Mouse (Mus musculus) heart, embryonic 11.5 days (tissue): ENCODE data around the gene Klhl29. TPM values are rescaled to one million over a fixed set of nuclear protein-coding genes. Genes with fewer than 3 reads are reported as not detected.
"Not testable (repeated sequence)": the region's sequence is repeated elsewhere in the genome, so short reads cannot be mapped to it uniquely, and the experiment has no call there.

Experiments used
- ATAC-seq: fragments of 200-750 bp; cut with Nextera tagmentation; replicated peaks from 2 replicates; pipeline ENCODE4 v1.8.0; 2017; ENCODE audit warnings: moderate library complexity; ENCODE audit not compliant: insufficient number of reproducible peaks, low FRiP score, low TSS enrichment
- H3K27ac ChIP-seq: fragments of 300-500 bp; sonication (generic); 2 replicates; pipeline ENCODE4 v1.5.1; 2014; ENCODE audit warnings: mild to moderate bottlenecking, low read depth, low read length
- H3K27me3 ChIP-seq: fragments of 300-500 bp; sonication (generic); 2 replicates; pipeline ENCODE4 v1.6.1; 2014; ENCODE audit warnings: mild to moderate bottlenecking, low read length, mixed read lengths; ENCODE audit not compliant: control insufficient read depth, insufficient read depth
- H3K36me3 ChIP-seq: fragments of 300-500 bp; sonication (generic); 2 replicates; pipeline ENCODE4 v1.6.1; 2014; ENCODE audit warnings: mild to moderate bottlenecking, low read length, moderate library complexity, mixed read lengths; ENCODE audit not compliant: control insufficient read depth, insufficient read depth
- H3K4me1 ChIP-seq: fragments of 300-500 bp; sonication (generic); 2 replicates; pipeline ENCODE4 v1.6.1; 2014; ENCODE audit warnings: low read length; ENCODE audit not compliant: control insufficient read depth, insufficient read depth
- H3K4me2 ChIP-seq: fragments of 300-500 bp; sonication (generic); 2 replicates; pipeline ENCODE4 v1.6.1; 2014; ENCODE audit warnings: mild to moderate bottlenecking, moderate library complexity
- H3K4me3 ChIP-seq: fragments of 300-500 bp; sonication (generic); 2 replicates; pipeline ENCODE4 v1.5.1; 2014; ENCODE audit warnings: low read depth, low read length
- H3K9ac ChIP-seq: fragments of 300-500 bp; sonication (generic); 2 replicates; pipeline ENCODE4 v1.6.1; 2014; ENCODE audit warnings: mild to moderate bottlenecking, low read depth, low read length, moderate library complexity
- H3K9me3 ChIP-seq: fragments of 300-500 bp; sonication (generic); replicated peaks from 2 replicates; pipeline ENCODE4 v1.6.1; 2016; ENCODE audit warnings: low read length; ENCODE audit not compliant: control insufficient read depth
- WGBS: fragments of 180-500 bp; shearing (Covaris S2); extraction: QIAGEN DNeasy Blood & Tissue Kit; methylation state at CpG from one replicate; pipeline ENCODE4 v1.1.7; 2014; ENCODE audit not compliant: insufficient replicate concordance; 5-methylcytosine and 5-hydroxymethylcytosine counted together
- polyA plus RNA-seq: library from polyadenylated mRNA; unstranded; fragments of >200 nt; fragmentation: Nextera tagmentation; extraction: Ambion mirVana; gene quantifications from 2 replicates; pipeline ENCODE4 v1.2.1, GENCODE M21; 2014

Gene Klhl29
- polyA plus RNA-seq, 1 experiment from 2014 or later = 0.67 TPM

DNA sequence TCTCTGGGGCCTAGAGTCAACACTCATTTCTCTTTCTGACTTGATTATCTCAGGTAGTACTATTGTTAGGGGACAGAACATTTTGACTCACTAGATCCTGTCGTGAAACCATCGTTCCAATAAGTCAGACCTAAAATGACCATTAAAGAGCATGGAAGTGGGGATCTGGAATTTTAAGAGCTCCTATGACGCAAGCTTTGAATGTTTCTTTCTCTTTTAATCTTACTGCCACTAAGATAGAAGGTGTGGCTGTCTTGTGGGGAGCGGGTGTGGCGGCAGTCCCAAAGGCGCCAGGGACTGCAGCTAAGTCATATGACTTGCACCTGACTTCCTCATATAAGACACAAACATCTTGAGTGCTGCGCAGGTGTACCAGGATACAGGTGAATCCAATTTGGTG is 31.0 kb downstream of the Klhl29 start:
- H3K27me3 ChIP-seq, H3K4me2 ChIP-seq, H3K36me3 ChIP-seq, H3K27ac ChIP-seq, H3K4me1 ChIP-seq, H3K9ac ChIP-seq, H3K9me3 ChIP-seq, ATAC-seq, H3K4me3 ChIP-seq: not testable (repeated sequence)
- WGBS = 85% methylated on average over 6 of the region's 7 CpGs

DNA sequence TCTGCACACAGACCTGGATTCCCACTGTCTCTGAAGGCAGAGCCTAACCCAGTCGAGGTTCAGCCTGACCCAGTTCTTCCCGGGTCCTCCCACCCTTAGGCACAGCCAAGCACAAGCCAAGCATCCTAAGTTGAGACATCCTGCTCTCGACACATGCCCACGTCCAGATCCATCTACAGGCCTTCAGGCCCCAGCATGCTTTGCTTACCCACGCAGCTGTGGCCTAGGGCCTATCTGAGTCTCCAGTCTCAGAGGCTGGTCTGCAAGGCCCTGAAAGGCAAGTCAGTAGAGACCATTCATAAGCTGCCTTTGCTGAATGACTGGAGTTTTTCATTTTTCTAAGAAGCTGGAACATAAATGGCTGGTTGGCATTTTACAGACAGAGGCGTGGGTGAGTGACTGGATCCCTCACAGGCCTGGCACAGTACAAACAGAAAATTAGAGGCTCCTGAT is 35.3 kb downstream of the Klhl29 start:
- H3K27me3 ChIP-seq = no peaks in the 10 kb centered on the region
- ATAC-seq = no peak

DNA sequence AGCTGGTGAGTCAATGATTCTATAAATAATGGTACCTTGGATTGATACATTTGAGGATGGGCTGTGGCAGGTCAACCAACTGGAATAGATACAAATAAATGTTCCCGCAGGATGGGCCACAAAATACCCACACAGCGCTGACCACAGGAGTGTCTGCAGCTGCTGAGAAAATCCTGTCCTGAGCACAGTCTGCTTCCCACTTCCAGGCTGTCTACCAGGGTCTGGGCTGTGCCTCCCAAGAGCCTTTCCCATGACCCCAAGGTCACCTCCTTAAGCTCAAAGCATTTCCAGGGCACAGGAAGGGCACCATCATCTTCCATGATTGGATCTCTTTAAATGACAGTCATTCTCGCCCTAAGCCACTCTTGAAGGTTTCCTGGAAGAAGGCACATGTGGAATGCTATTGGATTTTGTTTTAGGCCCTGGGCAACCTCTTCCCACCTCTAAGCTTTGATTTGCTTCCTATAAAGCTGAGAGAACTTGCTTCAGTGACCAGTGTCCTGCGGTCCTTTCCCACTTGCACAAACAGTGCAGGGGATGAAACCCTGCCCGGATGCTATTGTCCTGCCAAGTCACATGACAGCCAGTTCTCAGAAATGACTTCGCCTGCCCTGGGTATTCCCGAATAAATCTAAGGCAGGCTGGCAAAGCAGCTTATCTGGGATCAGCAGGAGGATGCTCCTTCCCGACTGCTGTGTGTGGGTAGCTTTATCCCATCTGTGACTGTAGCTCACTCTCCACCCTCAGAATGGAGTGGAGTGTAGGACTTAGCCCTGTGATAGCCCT is 38.4 kb downstream of the Klhl29 start:
- Histone ChIP-seq H3K9ac (no peak overlapping the region), H3K36me3 (no peaks in the 10 kb centered on the region), H3K27ac (no peak overlapping the region), H3K4me1 (no peaks in the 10 kb centered on the region), H3K27me3 (no peaks in the 10 kb centered on the region), H3K9me3 (no peaks in the 10 kb centered on the region), H3K4me2 (no peak overlapping the region), H3K4me3 (no peak overlapping the region)
- 51% methylated on average over 8 of the region's 8 CpGs for WGBS
- ATAC-seq = no peak

More for the DNA sequence above, 35.3 kb downstream of the Klhl29 start:
- H3K4me2 ChIP-seq = no peak overlapping the region
- H3K9me3 ChIP-seq = no peaks in the 10 kb centered on the region
- no peaks in the 10 kb centered on the region for H3K4me1 ChIP-seq
- no peaks in the 10 kb centered on the region for H3K36me3 ChIP-seq
- H3K4me3 ChIP-seq = no peak overlapping the region
- no peak overlapping the region for H3K9ac ChIP-seq
- WGBS = 82% methylated on average over 6 of the region's 6 CpGs
- H3K27ac ChIP-seq = no peak overlapping the region

DNA sequence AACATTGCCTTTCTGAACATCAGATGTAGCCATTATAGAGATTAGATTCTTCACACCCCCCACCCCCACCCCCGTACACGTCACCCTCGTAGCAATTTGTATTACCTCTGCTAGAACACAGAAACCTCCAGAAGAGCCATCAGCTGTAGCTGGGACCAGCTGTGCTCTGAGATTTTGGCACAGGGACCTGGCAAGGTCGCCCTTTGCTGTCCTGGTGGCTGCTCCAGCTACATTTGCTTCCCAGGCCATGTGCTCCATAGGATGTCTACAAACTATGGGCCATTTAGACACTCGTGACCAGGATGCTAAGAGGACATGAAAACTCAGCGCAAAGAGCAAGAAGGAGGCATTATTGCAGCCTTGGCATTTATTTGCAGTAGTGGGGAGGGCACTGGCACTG is 39.2 kb downstream of the Klhl29 start:
- Histone ChIP-seq H3K27ac (no peak overlapping the region), H3K36me3 (no peaks in the 10 kb centered on the region), H3K9ac (no peak overlapping the region), H3K4me1 (no peaks in the 10 kb centered on the region), H3K4me3 (no peak overlapping the region), H3K27me3 (no peaks in the 10 kb centered on the region), H3K9me3 (no peaks in the 10 kb centered on the region), H3K4me2 (no peak overlapping the region)
- no peak for ATAC-seq
- 81% methylated on average over 6 of the region's 6 CpGs for WGBS

DNA sequence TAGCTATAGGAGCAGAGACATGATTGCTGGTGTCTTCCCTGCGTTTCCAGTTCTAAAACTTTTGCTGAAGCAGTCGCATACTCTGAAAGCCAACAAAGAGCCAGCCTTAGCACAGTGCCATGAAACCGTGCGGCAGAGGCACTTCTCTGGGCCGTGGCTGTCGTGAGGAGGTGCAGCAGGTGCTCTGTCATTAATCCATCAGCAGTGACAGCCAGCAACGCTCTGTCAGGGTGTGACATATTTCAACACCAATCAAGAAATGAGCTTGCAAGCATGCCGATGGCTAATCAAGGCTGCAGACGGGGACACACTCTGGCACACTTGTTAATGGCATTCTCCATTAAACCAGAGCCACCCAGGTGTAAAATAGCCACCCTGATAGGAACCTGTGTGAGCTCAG is 40.5 kb downstream of the Klhl29 start:
- H3K4me1 ChIP-seq = no peaks in the 10 kb centered on the region
- no peak for ATAC-seq
- no peak overlapping the region for H3K27ac ChIP-seq
- no peaks in the 10 kb centered on the region for H3K27me3 ChIP-seq
- H3K9ac ChIP-seq = no peak overlapping the region
- no peak overlapping the region for H3K4me2 ChIP-seq
- H3K36me3 ChIP-seq = no peaks in the 10 kb centered on the region
- H3K9me3 ChIP-seq = no peaks in the 10 kb centered on the region
- WGBS = 62% methylated on average over 9 of the region's 9 CpGs
- no peak overlapping the region for H3K4me3 ChIP-seq

DNA sequence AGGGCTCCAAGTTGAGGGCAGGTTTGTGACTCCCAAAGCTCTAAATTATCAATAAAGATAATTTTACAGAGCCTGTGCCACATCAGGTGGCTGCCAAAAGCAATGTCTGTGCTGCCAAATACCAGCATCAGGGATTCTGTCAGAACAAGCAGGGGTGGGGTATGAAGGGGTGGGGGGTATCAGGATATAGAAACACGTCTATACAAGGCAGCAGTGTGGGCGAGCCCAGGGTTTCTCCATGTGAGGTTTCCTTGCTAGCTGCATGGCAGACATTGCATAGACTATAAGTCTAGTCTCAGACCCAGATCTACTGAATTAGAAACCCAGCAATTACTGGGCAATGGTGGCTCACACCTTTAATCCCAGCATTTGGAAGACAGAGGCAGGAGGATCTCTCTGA is 41.3 kb downstream of the Klhl29 start:
- no peak for ATAC-seq
- Histone ChIP-seq H3K4me2 (no peak overlapping the region), H3K27me3 (no peaks in the 10 kb centered on the region), H3K4me1 (no peaks in the 10 kb centered on the region), H3K4me3 (no peak overlapping the region), H3K36me3 (no peaks in the 10 kb centered on the region), H3K27ac (no peak overlapping the region), H3K9ac (no peak overlapping the region), H3K9me3 (no peaks in the 10 kb centered on the region)
- 71% methylated on average over 2 of the region's 2 CpGs for WGBS

DNA sequence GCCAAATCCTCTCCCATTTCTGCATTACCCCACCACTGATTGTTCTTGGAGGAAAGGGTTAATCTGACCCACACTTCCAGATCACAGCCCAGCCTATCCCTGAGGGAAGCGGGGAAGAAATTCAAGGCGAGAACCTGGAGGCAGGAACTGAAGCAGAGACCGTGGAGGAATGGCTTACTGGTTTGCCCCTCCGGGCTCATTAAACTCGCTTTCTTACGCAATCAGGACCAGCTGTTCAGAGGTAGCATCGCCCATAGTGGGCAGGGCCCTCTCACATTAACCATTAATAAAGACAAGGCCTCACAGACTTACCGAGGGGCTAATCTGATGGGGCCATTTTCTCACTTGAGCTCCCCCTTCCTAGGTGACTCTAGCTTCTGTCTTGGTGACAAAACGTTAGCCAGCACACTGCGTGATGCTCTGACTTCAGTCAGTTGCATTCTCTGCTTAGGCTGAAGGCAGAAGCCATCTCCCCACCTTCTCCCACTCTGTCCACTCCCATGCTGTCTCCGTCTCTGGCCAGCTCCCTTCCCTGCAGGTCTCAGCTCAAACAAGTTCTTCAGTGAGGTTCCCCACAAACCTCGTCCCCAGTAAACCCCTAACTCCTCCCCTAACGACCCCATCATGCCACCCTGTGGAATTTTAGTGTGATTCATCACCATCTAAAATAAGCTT is 43.5 kb downstream of the Klhl29 start:
- Histone ChIP-seq H3K9ac (no peak overlapping the region), H3K9me3 (no peaks in the 10 kb centered on the region), H3K4me2 (no peak overlapping the region), H3K4me3 (no peak overlapping the region), H3K27me3 (no peaks in the 10 kb centered on the region), H3K27ac (no peak overlapping the region), H3K36me3 (no peaks in the 10 kb centered on the region), H3K4me1 (no peaks in the 10 kb centered on the region)
- WGBS = 70% methylated on average over 13 of the region's 13 CpGs
- ATAC-seq = no peak

DNA sequence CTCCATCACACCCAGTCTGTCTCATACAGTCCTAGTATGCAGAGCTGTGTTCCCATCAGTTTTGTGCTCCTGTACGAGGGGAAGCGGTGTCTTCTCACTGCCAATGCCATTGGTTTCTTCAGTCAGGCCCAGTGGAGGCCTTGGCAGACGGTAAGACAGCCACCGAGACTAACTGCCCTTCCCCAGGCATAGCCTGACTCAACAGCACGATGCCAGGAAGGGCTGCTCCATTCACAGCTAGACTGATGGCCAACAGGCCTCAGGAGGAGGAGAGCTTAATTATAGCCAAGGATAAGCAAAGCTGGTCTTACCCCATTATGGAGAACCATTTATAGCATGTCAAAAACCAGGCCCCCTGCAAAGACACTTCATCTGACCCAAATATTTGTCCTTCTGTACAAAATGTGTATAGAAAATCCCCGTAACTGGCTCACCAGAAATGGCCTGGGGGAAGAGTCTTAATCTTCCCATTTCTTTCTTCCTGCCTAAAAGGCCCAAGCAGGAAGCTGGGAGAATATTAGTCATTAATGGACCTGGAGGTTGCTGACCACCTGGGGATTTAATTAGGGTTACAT is 44.9 kb downstream of the Klhl29 start:
- no peak for ATAC-seq
- Histone ChIP-seq H3K36me3 (no peaks in the 10 kb centered on the region), H3K4me2 (no peak overlapping the region), H3K27ac (no peak overlapping the region), H3K4me3 (no peak overlapping the region), H3K4me1 (no peaks in the 10 kb centered on the region), H3K9ac (no peak overlapping the region), H3K27me3 (no peaks in the 10 kb centered on the region), H3K9me3 (no peaks in the 10 kb centered on the region)
- WGBS = 81% methylated on average over 6 of the region's 6 CpGs
